Mouse (Mus musculus): ENCODE data around the gene Iqgap3.

- TF ChIP-seq CTCF (conservative IDR thresholded peaks at IDR 0.05; ENCODE audit: low read length) = no peak
- TF ChIP-seq POU5F1 (IDR thresholded peaks at IDR 0.05; ENCODE audit: borderline replicate concordance, low read length) = no peak
- TF ChIP-seq NANOG (IDR thresholded peaks at IDR 0.05; ENCODE audit: borderline replicate concordance, low read length) = no peak
These were observed 66.1 kb downstream of the Iqgap3 start for GRCm38 (mm10) chr3:88147866-88148265.
